Mouse (Mus musculus): ENCODE data around the gene E130308A19Rik. TPM values are rescaled to one million over a fixed set of nuclear protein-coding genes. Genes with fewer than 3 reads are reported as not detected.

The E130308A19Rik gene
- total RNA-seq, 2 experiments from 2014 or later, result 5.2 to 7.0 TPM

DNA sequence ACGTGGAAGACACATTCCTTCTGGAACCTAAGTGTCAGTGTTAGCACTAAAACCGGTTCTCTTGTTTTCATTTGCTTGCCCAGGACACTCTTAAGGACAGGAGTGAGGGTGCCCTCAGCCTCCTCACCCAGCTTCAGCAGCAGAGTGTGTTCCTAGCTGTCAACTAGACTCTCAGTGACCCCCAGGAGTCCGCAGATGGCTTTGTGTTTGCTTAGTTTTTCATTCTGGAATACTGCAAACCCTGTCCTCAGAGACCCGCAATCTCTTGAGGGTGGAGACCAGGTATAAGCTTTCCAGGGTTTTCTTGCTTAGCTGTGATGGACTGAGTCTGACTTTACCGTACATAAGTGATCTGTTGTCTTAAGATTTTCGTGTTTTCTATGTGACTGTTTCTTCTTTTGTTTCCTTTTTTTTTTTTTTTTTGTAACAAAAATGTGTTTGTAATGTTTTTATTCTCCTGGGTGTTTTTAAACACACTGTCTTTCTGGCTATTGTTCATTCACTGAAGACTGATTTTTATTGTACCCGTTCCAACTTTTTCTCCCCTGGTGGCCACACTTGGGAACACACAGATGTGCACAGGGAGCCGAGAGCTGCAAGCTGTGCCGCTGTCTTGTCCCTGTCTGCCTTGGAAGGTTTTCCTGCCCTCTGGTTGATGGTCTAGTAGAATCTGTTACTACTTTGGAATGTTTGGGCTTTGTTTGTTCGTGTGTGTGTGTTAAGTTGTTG, 134.8 kb downstream of the E130308A19Rik start:
- peak; percentile 78 for TF ChIP-seq CTCF (IDR thresholded peaks at IDR 0.05)
- intact Hi-C loops (cut with DNase I), result loop anchor here (5.0 kb wide), 1 partner anchor 133 kb away; the partner anchor contains the start of gene E130308A19Rik
- Histone ChIP-seq H3K4me3 (no peak overlapping the region), H3K27ac (peak overlapping the region; percentile 61)
- peak; percentile 60 for DNase-seq

DNA sequence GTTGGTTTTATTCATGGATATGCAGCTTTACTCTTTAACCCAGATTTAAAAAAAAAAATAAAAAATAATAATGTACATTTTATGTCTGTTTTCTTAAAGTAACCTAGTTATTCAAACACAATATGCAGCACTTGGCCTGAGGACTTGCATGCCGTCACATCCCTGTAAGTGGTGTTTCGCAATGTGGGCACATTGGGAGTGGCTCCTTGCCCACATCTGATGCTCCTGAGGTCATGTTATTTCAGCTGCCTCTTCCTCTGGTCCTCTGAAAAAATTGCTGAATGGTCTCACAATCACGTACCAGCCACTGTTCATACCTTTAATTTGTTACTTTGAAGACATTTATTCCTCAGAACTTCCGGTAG, 135.3 kb downstream of the E130308A19Rik start:
- intact Hi-C loops (cut with DNase I), result loop anchor here (5.0 kb wide), 1 partner anchor 134 kb away; the partner anchor contains the start of gene E130308A19Rik
- peak; percentile 67 for DNase-seq
- TF ChIP-seq CTCF (IDR thresholded peaks at IDR 0.05), result no peak

GRCm38 (mm10) chr4:59764950-59765349, 138.9 kb downstream of the E130308A19Rik start:
- intact Hi-C loops (cut with DNase I), result loop anchor here (5.0 kb wide), 1 partner anchor 138 kb away; the partner anchor contains the start of gene E130308A19Rik
- peak overlapping the region; percentile 46 for H3K4me3 ChIP-seq

More for the DNA sequence above, 135.3 kb downstream of the E130308A19Rik start:
- Histone ChIP-seq H3K27ac (peak overlapping the region; percentile 61), H3K4me3 (no peak overlapping the region)

DNA sequence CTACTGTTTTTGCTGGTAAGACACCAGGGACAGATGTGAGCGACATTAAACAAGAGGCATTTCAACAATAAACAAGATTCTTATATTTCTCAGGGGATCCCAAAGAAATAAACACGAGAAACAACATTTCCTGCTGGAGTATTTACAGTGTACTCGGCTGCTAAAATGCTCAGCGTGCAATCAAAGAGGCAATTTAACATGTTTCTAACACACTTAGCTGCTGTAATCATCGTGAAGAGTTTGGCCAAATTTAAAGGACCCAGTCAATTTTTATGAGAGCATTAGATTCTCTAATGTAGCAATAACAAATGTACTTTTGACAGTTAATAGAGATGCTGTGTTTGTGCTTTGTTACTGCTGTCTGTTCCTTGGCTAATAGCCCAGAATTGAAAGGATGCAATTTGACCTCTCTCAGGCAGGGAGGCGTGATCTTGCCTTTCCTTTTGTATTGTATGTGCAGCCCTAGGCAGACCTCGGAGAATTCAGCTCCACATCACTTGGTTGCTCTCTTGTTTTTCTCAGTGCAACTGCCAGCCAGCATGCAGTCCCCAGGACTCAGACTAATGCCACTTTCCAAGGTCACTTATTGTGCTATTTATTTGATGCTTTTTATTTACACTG, 139.5 kb downstream of the E130308A19Rik start:
- Histone ChIP-seq H3K4me3 (peak overlapping the region; percentile 46), H3K27ac (peak overlapping the region; percentile 68)
- intact Hi-C loops (cut with DNase I), result no loop called here
- TF ChIP-seq CTCF (IDR thresholded peaks at IDR 0.05), result no peak
- no peak for DNase-seq

More at GRCm38 (mm10) chr4:59764950-59765349, 138.9 kb downstream of the E130308A19Rik start:
- no peak for TF ChIP-seq CTCF (IDR thresholded peaks at IDR 0.05)
- H3K27ac ChIP-seq, result peak overlapping the region; percentile 68
- DNase-seq, result no peak

GRCm38 (mm10) chr4:59767717-59768116, 141.7 kb downstream of the E130308A19Rik start:
- no peak for TF ChIP-seq CTCF (IDR thresholded peaks at IDR 0.05)
- no peak for DNase-seq
- Histone ChIP-seq H3K4me3 (no peak overlapping the region), H3K27ac (no peak overlapping the region)
- intact Hi-C loops (cut with DNase I), result no loop called here

DNA sequence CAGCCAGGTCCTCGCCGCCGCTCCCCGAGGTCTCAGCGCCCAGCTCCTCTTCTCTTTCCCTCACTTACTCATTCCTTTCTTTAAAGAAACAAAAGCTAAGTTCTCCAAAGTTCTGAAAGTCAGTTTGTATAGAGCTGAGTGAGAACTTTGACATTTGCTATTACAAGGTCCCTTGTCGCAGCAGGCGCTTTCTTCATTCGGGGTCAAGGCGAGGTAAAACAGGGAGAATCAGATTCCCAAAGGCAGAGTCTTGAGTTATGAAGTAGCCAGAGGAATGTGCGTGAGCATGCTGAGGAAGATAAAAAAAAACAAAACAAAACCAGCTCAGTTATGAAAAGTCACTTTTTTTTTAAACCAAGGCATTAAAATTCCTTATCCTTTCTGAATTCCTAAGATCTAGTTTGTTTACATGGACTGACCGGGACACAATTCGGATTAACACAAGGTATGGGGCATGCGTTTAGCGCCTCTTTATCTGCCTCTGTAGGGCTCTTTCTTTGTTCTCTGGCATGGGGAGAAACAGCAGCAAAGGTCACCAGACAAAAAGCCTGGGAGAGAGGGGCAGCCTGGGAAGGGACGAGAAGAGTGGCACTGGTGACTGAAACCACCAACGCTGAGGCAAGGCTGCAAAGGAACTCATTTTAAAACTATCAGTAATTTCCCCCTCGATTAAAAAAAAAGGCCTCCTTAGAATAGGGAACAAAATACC, 146.3 kb downstream of the E130308A19Rik start:
- Histone ChIP-seq H3K4me3 (no peak overlapping the region), H3K27ac (no peak overlapping the region)
- no peak for TF ChIP-seq CTCF (IDR thresholded peaks at IDR 0.05)
- no peak for DNase-seq
- intact Hi-C loops (cut with DNase I), result no loop called here

GRCm38 (mm10) chr4:59777828-59778227, 151.8 kb downstream of the E130308A19Rik start:
- intact Hi-C loops (cut with DNase I), result no loop called here
- no peak for DNase-seq
- TF ChIP-seq CTCF (IDR thresholded peaks at IDR 0.05), result no peak
- Histone ChIP-seq H3K4me3 (no peak overlapping the region), H3K27ac (no peak overlapping the region)

DNA sequence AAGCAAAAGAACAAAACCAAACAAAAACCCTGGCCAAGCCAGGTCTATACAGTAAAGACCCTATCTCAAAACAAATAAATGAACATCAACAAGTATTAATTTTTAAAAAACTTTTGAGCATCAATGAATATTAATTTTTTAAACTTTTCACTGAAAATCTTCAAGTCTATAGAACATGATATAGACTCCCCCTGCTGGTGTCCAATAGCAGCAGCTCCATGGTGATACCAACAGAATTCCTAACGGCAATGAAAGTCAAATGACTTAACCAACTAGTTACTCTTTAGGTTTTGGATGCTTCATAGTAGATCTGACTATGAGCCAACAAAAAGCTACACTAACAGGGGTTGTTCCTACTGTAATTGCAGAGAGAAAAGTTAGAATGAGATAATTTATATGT, 154.6 kb downstream of the E130308A19Rik start:
- Histone ChIP-seq H3K4me3 (no peak overlapping the region), H3K27ac (no peak overlapping the region)
- peak; percentile 63 for TF ChIP-seq CTCF (IDR thresholded peaks at IDR 0.05)
- no peak for DNase-seq
- intact Hi-C loops (cut with DNase I), result loop anchor here (5.0 kb wide), 1 partner anchor 153 kb away; the partner anchor contains the start of gene E130308A19Rik

- Histone ChIP-seq H3K27ac (peak overlapping the region; percentile 79), H3K4me3 (peak overlapping the region; percentile 93)
- intact Hi-C loops (cut with DNase I), result loop anchor here (5.0 kb wide), 1 partner anchor 156 kb away; the partner anchor contains the start of gene E130308A19Rik
- no peak for DNase-seq
- no peak for TF ChIP-seq CTCF (IDR thresholded peaks at IDR 0.05)
Observed at GRCm38 (mm10) chr4:59782853-59783684, 157.1 kb downstream of the E130308A19Rik start.

DNA sequence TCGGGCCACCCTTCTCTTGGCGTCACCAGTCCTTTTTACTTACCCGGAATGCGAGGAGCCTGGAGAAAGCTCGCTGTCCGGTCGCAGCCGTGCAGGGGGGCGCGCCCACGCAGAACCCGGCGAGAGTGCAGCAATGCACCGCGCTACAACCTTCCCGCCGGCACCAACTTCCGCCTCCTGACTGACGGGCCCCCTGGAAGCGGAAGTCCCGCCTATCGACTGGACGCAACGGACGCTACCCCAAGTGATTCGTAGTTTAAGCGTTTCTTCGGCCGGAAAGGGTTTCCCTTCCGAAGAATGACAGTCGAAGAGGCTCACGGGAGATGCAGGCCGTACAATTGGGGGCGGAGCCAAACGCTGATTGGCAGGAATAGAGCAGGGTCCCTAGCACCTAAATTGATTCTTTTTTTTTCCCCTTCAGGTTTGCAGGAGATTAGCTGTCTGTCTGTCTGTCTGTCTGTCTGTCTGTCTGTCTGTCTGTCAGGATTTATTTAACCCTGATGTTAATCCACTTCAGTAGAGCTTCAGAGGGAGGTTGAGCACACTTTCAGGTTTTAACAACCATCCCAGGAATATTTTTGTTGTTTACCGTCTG, 157.8 kb downstream of the E130308A19Rik start:
- no peak for TF ChIP-seq CTCF (IDR thresholded peaks at IDR 0.05)
- DNase-seq, result peak; percentile 96
- H3K4me3 ChIP-seq, result peak overlapping the region; percentile 93
- peak overlapping the region; percentile 79 for H3K27ac ChIP-seq
- intact Hi-C loops (cut with DNase I), result loop anchor here (5.0 kb wide), 1 partner anchor 156 kb away; the partner anchor contains the start of gene E130308A19Rik

DNA sequence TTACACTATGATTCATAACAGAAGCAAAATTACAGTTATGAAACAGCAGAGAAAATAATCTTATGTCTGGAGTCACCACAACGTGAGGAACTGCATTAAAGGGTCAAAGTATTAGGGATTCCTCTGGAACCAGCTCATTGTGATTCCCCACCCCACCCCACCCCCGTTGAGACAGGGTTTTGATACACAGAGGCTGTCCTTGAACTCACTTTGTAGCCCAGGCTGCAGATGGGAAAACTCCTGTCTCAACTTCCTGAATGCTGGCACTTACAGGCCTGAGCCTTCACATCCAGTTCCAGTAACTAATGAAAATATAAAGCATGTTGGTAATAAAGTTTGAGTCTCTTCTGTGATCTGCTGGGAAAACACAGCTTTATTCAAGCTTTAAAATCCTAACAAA, 159.4 kb downstream of the E130308A19Rik start:
- H3K27ac ChIP-seq, result no peak overlapping the region; the same call in 1 of the 2 replicates
- no peak for TF ChIP-seq CTCF (IDR thresholded peaks at IDR 0.05)
- H3K4me3 ChIP-seq, result no peak overlapping the region
- intact Hi-C loops (cut with DNase I), result no loop called here
- no peak for DNase-seq

All from gastrocnemius, adult 2 months (tissue).